Mouse (Mus musculus): ENCODE data around the gene Zmat5.
A peak's percentile ranks its signal among the peaks of the same experiment; 100 is the strongest.

The Zmat5 gene

DNA sequence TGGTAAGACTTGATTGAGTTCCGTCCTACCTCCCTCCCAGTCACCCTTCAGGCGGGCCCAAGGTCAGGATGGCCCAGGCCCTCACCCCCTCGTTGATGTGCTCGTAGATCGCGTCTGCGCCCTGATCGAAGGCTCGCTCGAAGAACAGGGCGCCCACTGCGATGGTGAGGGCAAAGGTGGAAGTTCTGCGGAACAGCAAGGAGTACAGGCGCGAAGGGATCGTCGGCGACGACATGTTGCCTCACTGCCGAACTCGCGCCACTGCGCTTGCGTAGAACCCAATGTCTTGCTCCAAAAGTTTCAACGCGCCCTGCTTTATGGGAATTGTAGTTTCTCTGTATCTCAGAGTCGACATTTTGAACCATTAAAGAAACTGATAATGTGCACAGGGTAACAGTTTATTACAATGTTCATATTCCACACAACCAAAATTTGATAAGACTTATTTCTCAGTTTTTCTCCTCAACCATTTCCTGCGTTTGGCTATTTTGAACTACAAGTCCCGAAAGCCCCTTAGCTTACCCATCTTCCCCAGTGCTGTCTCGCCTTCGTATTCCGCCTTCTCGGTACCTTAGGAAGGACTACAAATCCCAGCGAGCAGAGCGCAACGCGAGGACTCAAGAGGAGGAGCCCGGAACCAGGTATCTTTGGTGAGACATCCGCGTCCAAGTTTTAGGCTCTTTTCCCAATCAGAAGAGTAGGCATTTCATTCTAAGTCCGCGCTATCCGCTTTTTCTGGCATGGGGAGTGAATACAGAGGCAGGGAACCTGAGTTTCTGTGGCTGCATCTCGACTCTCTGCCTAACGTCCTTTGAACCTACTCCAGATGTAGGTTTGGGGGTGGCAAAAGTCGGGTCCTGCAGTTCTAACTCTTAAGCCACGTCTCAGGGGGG, at the start of gene Zmat5, which contains the start of gene Uqcr10:
Gene Zmat5 (plus strand): TSS at position 607 of the 893 bp plus-strand sequence.
Gene Uqcr10 (minus strand): TSS at position 271 of the 893 bp plus-strand sequence.
- DNase-seq (ENCODE audit: low spot score), result peak; percentile 94

DNA sequence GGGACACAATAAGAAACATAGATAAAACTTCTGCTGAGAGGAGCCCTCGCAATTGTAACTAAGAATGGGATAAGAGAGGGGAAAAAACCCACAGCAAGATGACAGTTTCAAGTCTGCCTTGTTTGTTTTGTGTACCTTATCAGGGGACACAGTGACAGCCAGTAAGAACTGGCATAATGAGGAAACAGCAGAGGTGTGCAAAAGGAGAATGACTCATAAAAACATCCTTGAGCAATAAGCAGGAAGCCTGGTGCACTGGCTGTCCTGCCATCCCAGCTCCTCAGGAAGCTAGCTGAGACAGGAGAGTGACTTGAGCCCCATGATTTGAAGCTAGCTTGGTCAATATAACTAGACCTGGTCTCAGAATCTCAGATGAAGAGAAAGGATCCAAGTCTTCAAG, 44.7 kb upstream of the Zmat5 start:
- no peak for DNase-seq (ENCODE audit: low spot score)

DNA sequence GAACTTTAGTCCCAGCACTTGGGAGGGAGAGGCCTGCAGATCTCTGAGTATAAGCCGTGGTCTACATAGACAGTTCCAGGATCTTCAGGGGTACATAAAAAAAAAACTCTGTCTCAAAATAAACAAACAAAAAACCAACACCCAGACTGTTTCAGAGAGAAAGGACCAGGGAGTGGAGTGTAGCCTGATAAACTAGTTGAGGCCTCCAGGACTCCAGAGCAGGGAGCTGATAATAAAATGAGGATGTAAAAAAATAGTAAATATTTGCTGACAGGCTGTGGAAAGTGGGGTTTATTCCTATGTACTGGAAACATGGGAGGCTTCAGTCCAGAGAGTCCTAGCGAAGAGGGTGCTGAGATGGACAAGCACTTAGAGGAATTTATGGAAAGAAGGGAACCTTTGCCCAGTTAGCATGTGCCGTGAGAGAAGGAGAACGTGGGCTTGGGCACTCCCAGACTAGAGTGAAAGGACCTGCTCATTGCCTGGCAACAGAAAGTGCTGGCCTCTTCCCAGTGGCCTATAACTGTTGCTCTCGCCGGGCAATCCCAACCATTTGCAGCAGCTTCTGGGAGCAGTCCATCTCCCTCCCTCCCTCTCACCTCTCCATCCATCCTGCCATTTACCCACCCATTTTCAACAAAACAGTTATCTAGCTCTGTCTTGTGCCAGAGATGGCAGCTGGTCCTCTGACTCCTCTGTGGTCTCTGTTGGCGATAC, 44.0 kb upstream of the Zmat5 start:
- no peak for DNase-seq (ENCODE audit: low spot score)

DNA sequence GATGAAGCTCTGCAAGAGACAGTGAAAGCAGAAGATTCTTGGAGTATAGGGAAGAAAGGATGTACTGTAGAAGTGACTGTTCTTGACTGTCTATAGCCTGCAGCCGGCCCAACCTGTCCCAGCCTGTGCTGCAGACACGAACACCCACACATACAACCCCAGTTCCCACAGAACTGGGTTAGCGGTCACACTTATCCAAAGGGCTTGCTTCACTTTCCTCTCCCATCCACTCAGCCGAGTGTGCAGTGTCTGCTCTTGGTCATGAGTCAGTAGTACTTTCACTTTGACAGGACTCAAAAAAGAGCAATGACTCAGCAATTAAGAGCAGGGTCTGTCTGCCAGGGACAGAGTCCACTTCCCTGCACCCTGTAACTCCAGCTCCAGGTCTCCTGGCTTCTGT, 43.2 kb upstream of the Zmat5 start:
- DNase-seq (ENCODE audit: low spot score), result no peak

DNA sequence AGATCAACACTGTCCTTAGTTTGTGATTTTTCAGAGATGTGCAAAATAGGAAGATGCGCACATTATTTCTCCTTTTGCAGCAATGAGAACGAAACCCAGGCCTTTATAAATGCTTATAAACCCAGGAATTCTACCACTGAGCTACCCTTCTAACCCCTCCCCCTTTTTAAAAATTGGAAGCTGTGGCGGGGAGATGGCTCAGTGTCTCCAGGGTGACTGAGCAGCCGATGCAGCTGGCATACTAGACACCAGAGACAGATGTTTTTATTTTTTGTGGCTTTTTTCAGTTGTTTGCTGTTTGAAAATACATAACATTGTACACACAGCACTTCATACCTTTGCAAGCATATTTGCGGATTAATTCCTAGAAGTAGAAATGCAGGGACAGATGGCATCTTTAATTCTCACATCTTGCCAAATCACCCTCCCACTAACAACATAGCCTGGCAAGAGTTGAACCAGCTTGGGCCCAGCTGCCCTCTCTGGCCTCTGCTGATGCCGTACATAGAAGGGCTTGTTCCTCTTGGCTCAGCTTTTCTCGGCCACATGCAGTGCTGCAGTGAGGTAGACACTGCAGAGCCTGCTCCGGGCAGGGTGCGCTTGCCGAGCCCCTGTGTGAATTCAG, 42.5 kb upstream of the Zmat5 start:
- no peak for DNase-seq (ENCODE audit: low spot score)

DNA sequence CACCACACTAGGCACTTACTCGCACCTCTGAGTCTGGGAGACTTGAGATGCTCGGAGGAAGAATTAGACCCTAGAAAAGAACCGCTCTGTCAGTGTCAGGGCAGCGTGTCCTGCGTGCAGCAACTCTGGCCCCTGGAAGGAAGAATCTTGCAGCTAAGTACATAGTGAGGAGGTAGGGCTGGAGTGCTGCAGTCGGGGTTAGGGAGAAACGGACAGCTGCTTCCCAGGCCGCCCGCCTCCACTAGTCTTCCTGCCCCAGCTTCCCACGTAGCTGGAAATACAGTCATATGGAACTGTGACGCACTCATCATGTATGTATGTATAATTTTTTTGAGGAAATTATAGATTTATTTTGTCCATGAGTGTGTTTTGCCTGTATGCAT, 42.0 kb upstream of the Zmat5 start:
- DNase-seq (ENCODE audit: low spot score), result no peak

DNA sequence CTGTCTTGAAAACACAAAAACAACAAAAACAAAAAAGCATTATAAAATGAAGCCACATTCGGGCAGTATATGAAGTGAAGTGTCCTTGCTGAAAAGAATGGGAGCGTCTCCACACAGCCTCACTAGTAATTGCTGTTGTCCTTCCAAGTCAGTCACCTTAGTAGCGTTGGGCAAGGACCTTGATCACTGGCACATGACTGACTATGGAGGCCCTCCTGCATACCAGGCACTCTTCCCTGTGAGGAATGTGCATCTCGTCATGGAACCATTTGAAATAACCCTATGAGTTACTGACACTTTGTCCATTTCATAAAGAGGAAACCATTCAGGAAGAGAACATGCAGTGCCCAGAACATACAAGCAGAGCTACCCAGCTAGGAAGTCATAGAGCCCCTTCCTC, 32.7 kb upstream of the Zmat5 start:
- no peak for DNase-seq (ENCODE audit: low spot score)

DNA sequence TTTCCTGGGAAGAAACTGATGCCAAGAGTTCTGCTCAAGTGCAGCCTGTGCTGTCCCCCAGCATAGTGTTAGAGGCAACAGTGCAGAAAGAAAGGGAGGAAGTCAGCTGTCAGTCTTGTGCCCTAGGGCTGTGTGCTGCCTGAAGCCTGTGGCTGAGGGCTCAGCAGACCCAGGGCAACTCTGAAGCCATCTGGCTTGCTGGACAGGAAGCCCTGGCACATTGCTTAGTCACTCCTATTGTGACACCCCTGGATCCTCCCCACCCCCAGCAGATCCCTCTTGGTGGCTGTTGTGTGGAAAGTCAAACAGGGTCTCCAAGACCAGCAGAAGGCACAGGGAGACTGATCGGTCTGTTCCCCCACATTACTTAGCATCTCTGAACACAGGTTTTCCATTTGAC, 29.9 kb upstream of the Zmat5 start:
- no peak for DNase-seq (ENCODE audit: low spot score)

DNA sequence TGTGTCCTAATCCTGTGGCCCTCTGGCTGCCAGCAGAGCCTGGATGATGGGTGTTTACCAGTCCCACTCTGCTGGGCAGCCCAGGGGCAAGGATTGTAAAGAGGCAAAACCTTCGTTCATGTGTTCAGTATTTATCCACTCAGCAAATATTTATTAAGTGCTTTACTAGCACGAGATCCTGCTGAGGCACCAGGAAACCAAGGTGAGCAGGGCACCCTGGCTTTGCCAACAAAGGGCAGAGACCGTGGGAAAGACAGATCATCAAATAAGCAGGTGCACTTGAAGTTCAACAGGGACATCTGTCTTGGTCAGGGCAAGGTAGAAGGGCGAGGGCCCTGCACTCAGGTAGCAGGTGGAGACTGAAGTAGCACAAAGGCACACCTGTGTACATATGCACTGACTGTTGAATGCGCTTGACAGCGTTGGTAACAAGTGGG, 29.3 kb upstream of the Zmat5 start:
- no peak for DNase-seq (ENCODE audit: low spot score)

DNA sequence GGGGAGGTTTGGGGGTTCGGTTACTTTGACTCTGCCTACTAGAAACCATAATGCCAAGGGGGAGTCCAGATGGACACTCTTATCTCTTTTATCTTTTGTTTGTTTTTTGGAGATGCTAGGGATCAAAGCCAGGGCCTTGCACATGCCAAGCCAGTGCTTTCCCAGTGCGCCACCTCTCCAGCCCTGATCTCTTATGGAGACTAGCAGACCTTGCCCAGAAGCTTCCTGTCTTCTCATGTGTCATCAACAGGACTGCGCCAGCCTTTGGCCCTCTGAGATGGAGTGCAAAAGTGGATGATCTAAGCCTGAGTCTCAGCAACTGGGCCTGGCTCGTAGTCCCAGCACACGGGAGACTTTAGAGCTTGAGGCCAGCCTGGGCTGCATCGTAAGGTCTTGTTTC, 28.8 kb upstream of the Zmat5 start:
- no peak for DNase-seq (ENCODE audit: low spot score)

DNA sequence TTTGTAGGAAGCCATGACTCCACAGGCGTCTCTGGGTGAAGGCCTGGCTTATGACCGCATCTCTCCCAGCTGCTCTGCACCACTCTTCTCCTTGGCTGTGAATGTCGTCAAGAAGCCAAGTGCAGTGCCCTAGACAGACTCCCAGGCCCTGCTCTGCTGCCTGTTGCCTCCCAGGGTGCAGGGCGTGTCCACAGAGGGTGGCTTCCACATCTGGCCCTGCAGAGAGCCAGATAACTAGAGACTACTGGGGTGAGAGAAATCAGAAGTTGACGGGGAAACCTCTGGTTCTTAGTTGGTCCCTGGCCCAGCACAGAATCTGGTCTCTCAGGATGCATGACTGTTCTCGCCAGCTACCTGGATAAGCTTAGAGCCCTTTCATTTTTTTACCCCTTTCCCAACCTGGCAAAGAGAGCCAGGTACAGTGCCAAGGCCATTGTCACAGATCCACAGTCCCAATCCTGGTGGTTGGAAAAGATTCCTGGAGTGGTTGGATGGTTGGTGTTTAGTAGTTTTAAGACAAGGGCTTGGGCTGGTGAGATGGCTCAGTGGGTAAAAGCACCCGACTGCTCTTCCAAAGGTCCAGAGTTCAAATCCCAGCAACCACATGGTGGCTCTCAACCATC, 27.1 kb upstream of the Zmat5 start:
- no peak for DNase-seq (ENCODE audit: low spot score)

DNA sequence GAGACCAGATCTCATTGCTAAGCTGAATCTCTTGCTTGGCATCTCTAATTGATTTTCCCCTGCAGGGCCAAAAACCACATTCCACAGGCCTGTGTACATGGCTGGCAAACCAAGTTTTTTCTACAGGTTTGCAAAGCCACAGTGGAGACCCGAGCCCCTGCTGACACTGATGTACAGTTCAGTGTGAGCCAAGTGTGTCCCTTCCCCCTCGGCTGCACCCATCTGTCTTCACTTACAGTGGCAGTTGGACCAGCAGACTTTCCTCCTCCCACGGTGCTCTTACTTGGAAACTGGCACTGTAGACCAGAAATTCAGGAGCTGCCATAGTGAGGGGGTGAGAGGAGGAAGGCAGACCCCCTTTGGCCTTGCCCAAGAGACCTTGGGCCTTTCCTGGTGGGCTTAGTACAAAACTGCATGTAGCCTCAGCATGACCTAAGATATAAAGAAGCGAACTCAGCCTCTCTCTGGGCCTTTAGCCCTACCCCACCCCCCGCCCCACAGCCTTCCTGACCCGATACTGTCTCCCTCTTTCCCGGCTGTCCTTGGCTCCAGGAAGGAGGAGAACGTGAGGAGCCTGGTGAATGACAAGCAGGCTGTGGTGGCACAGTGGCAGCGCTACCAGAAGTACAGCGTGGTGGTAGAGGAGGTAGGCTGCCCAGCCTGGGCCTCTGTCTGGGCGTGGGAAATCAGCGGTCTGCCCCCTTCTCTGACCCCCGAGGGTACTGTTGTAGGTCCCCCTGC, 25.6 kb upstream of the Zmat5 start:
- DNase-seq (ENCODE audit: low spot score), result no peak

DNA sequence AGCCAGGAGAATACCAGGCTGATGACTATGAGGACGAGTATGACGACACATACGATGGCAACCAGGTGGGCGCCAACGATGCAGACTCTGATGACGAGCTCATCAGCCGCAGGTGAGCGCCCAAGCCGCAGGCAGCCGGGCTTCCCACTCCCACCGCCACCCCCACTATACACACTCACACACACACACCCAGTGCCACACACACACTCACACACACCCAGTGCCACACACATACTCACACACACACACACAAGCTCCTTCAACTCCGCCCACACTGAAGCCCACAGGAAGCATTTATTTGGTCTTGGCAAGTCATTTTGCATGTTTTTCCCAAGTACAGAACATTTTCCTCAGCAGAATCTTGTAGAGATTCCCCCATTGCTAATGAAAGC, 25.0 kb upstream of the Zmat5 start:
- no peak for DNase-seq (ENCODE audit: low spot score)

DNA sequence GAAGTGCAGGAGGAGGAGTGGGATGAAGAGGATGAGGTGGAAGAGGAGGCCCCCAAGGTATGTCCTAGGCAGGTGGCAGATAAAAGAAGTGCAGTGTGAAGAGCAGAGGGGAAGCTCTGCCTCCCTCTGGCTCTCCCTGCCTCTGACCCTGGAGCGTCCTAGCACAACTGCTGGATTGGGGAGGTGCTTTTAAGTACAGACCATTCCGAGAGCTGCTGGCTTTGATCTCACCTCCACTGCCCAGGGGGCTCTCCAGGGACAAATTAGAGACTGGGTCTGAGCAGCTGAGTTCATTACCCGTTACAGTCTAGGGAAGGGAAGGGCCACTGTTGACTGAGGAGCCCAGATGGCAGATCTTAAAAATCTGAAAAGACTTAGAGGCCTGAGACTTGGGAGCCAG, 24.4 kb upstream of the Zmat5 start:
- DNase-seq (ENCODE audit: low spot score), result no peak

DNA sequence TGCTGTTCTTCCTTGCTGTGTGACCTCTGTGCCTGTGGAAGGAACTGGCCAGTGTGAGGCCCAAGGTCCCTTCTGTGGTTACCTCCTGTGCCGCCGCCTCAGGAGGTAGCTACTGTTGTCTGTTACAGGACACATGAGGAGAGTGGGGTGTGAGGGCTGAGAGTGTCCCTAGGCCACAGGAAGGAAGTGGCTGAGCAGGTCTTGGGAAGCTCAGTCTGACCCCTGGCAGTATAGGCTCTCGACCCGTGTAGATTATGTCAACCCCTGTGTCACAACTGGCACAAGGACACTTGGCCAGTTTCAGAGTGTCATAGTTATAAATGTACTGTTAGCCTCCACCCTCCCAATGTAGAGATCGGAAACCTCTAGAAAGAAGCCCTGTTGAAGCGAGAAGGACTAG, 21.0 kb upstream of the Zmat5 start:
- DNase-seq (ENCODE audit: low spot score), result no peak

DNA sequence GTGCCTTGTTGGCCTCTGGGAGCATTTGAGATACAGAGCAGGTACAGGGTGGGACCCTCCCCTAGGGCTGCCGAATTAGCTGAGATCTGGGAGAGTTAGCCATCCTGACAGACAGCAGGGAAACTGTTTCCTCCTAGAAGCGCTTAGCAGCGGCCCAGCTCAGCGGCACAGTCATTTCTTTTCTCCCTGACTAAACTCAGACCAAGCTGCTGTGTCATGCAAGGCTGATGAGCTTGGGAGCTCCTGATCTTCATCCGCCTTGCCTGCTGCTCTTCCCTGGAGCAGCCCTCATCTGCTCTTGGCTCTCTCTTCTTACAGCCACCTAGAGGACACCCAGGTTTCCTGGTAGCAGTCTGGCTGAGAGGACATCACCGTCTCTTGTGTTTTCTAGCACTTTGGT, 20.3 kb upstream of the Zmat5 start:
- no peak for DNase-seq (ENCODE audit: low spot score)

DNA sequence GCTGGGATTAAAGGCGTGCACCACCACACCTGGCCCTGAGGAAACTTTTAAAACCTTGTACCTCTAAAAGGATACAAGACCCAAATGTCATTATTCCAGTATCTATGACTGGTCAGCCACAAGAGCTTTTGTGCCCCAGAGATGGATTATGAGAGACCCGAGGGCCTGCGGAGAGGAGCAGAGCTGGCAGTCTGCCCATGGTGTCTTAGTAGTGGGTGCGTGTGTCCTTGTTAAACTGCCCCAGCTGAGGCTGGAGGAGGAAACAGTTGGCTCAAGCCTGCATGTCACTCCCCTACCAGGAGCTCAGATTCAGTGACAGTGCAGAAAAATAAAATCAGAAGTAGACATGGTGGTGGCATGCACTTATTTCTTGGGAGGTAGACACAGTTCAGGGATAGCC, 19.4 kb upstream of the Zmat5 start:
- DNase-seq (ENCODE audit: low spot score), result no peak

DNA sequence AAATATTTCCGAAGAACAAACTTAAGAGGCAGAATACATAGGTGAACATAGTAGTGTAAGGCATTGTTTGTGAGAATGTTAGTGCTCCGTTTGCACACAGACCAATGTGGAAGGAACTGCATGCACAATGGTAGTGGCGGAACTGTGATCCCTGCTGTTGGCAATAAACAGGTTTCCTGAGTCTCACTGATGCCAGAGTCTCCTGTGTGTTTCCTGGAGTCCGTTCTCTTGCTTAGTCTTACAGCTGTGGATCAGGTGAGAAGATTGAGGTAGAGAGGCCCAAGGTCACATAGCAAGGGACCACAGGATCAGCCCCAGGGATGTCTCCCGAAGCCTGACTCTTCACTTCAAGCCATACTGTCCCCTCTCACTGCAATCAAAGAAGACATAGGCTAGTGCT, 19.0 kb upstream of the Zmat5 start:
- no peak for DNase-seq (ENCODE audit: low spot score)

DNA sequence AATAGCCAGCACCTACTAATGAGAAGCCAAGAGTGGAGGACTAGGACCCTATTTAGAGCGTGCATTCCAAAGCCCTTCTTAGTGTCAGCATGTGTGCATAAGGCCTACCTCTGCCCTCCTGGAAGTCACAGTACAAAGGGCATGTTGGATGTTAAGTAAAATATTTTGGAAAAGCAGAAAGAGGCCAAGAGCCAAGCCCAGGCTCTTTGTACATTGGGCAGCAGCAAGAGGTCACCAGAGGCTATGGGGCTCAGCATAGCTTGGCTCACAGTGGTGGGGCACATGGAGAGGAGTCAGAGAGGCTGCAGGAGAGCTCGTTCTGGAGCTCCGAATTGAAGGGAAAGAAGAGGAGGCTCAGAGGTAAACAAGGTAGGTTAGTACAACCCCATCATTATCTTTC, 17.5 kb upstream of the Zmat5 start:
- no peak for DNase-seq (ENCODE audit: low spot score)

DNA sequence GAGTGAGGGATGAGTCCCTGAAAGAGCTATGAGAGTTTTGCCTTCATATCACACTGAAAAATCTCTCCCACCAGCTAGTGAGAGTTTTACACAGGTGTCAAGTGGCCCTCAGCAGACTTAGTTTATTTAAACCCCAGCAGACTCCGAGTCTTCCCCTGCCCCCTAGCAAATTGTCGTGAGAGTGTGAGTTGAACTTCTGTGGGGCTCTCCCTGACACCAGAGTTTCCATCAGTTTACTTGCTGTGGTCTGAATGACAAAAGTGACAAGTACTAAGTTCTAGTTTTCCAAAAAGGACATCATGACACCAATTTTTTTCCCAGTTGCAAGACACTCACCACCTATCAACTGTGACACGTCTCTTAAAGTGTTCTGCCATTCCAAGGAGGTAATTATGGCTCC, 16.6 kb upstream of the Zmat5 start:
- DNase-seq (ENCODE audit: low spot score), result no peak

DNA sequence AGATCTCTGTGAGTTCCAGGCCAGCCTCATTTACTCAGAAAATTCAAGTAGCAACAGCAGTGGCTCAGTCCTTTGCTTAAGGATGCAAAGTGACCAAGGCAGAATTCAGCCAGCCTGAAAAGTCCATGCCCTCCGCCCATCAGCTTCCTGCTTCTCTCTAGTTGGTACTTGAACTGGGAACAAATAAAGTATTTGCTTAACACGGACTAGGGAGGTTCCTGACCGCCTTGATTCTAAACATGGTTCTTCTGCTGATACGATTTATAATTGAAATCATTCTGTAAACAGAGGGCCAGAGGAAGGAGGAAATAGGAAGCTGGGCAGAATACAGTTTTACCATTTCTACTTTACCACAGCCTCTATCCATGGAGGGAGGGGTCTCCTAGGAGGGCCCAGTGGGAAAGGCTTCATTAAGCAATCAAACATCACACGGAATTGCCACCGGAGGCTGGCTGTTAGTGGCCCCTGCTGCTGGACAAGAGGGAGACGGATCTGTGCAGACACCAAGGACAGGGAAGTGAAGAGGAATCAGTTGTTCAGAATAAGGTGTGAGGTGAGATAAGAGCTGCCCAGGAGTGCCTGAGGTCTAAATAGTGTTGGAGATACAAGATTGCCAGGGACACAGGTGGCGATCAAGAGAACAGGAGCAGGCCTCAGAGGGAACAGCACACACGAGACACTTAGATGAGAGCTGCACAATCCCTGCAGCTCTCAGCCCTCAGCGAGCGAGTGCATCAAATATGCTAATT, 15.7 kb upstream of the Zmat5 start:
- no peak for DNase-seq (ENCODE audit: low spot score)

Measured in T-cell, adult 2 months (primary cell).